Mouse (Mus musculus): ENCODE results near the gene Fbxw7. TPM values are rescaled to one million over a fixed set of nuclear protein-coding genes. Genes with fewer than 3 reads are reported as not detected.

Fbxw7 gene
- polyA plus RNA-seq, 1 experiment = 167 TPM

GRCm38 (mm10) chr3:84825990-84826389, 10.9 kb downstream of the Fbxw7 start:
- Histone ChIP-seq H3K4me3 (ENCODE audit: insufficient read depth, low read length) (no peak overlapping the region), H3K27ac (ENCODE audit: insufficient read depth, low read length) (no peak overlapping the region), H3K4me1 (ENCODE audit: control insufficient read depth, insufficient read depth, low read length) (no peaks in the 10 kb centered on the region)
- TF ChIP-seq CTCF (IDR thresholded peaks at IDR 0.05; ENCODE audit: extremely low read depth, insufficient read depth, low read length) (no peak), POLR2A (IDR thresholded peaks at IDR 0.05; ENCODE audit: extremely low read depth, insufficient read depth, low read length) (no peak)

DNA sequence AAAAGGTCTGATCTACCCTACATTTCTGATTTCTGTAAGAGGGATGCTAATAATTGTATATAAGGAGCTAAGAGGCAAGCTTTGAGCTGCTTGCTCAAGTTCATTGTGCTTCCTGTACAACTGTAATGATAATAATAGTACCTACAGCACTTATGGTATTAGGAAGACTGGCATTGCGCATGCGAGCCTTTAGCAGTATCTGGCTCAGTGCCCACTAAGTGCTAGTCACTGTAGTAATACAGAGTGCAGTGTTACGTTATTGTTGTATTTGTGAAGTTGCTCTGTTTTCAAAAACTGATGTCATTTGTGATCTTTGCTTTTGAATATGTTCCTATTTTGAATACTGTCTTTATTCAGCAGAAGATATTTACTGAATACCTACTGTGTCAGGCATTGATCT, 11.3 kb downstream of the Fbxw7 start:
- Histone ChIP-seq H3K4me1 (ENCODE audit: control insufficient read depth, insufficient read depth, low read length) (no peaks in the 10 kb centered on the region), H3K4me3 (ENCODE audit: insufficient read depth, low read length) (no peak overlapping the region), H3K27ac (ENCODE audit: insufficient read depth, low read length) (no peak overlapping the region)
- TF ChIP-seq POLR2A (IDR thresholded peaks at IDR 0.05; ENCODE audit: extremely low read depth, insufficient read depth, low read length) = no peak
- TF ChIP-seq CTCF (IDR thresholded peaks at IDR 0.05; ENCODE audit: extremely low read depth, insufficient read depth, low read length) = no peak

- Histone ChIP-seq H3K4me1 (ENCODE audit: control insufficient read depth, insufficient read depth, low read length) (no peaks in the 10 kb centered on the region), H3K27ac (ENCODE audit: insufficient read depth, low read length) (no peak overlapping the region), H3K4me3 (ENCODE audit: insufficient read depth, low read length) (no peak overlapping the region)
- TF ChIP-seq CTCF (IDR thresholded peaks at IDR 0.05; ENCODE audit: extremely low read depth, insufficient read depth, low read length) = no peak
- no peak for TF ChIP-seq POLR2A (IDR thresholded peaks at IDR 0.05; ENCODE audit: extremely low read depth, insufficient read depth, low read length)
Observed at GRCm38 (mm10) chr3:84826938-84827337, 11.9 kb downstream of the Fbxw7 start.

GRCm38 (mm10) chr3:84827617-84828016, 12.5 kb downstream of the Fbxw7 start:
- Histone ChIP-seq H3K4me1 (ENCODE audit: control insufficient read depth, insufficient read depth, low read length) (no peaks in the 10 kb centered on the region), H3K4me3 (ENCODE audit: insufficient read depth, low read length) (no peak overlapping the region), H3K27ac (ENCODE audit: insufficient read depth, low read length) (no peak overlapping the region)
- no peak for TF ChIP-seq CTCF (IDR thresholded peaks at IDR 0.05; ENCODE audit: extremely low read depth, insufficient read depth, low read length)
- TF ChIP-seq POLR2A (IDR thresholded peaks at IDR 0.05; ENCODE audit: extremely low read depth, insufficient read depth, low read length) = no peak

GRCm38 (mm10) chr3:84829366-84829765, 14.3 kb downstream of the Fbxw7 start:
- Histone ChIP-seq H3K4me1 (ENCODE audit: control insufficient read depth, insufficient read depth, low read length) (no peaks in the 10 kb centered on the region), H3K27ac (ENCODE audit: insufficient read depth, low read length) (no peak overlapping the region), H3K4me3 (ENCODE audit: insufficient read depth, low read length) (no peak overlapping the region)
- TF ChIP-seq POLR2A (IDR thresholded peaks at IDR 0.05; ENCODE audit: extremely low read depth, insufficient read depth, low read length) = no peak
- TF ChIP-seq CTCF (IDR thresholded peaks at IDR 0.05; ENCODE audit: extremely low read depth, insufficient read depth, low read length) = no peak

- H3K27ac ChIP-seq (ENCODE audit: insufficient read depth, low read length) = no peak overlapping the region
- no peak overlapping the region for H3K4me3 ChIP-seq (ENCODE audit: insufficient read depth, low read length)
- no peak for TF ChIP-seq POLR2A (IDR thresholded peaks at IDR 0.05; ENCODE audit: extremely low read depth, insufficient read depth, low read length)
- TF ChIP-seq CTCF (IDR thresholded peaks at IDR 0.05; ENCODE audit: extremely low read depth, insufficient read depth, low read length) = no peak
Observed at GRCm38 (mm10) chr3:84836029-84836428, 21.0 kb downstream of the Fbxw7 start.

GRCm38 (mm10) chr3:84837984-84838383, 22.9 kb downstream of the Fbxw7 start:
- Histone ChIP-seq H3K4me1 (ENCODE audit: control insufficient read depth, insufficient read depth, low read length) (no peaks in the 10 kb centered on the region), H3K4me3 (ENCODE audit: insufficient read depth, low read length) (no peak overlapping the region), H3K27ac (ENCODE audit: insufficient read depth, low read length) (no peak overlapping the region)
- TF ChIP-seq CTCF (IDR thresholded peaks at IDR 0.05; ENCODE audit: extremely low read depth, insufficient read depth, low read length) (no peak), POLR2A (IDR thresholded peaks at IDR 0.05; ENCODE audit: extremely low read depth, insufficient read depth, low read length) (no peak)

More at GRCm38 (mm10) chr3:84836029-84836428, 21.0 kb downstream of the Fbxw7 start:
- H3K4me1 ChIP-seq (ENCODE audit: control insufficient read depth, insufficient read depth, low read length) = no peaks in the 10 kb centered on the region

- Histone ChIP-seq H3K27ac (ENCODE audit: insufficient read depth, low read length) (no peak overlapping the region), H3K4me3 (ENCODE audit: insufficient read depth, low read length) (no peak overlapping the region), H3K4me1 (ENCODE audit: control insufficient read depth, insufficient read depth, low read length) (no peaks in the 10 kb centered on the region)
- TF ChIP-seq POLR2A (IDR thresholded peaks at IDR 0.05; ENCODE audit: extremely low read depth, insufficient read depth, low read length) (no peak), CTCF (IDR thresholded peaks at IDR 0.05; ENCODE audit: extremely low read depth, insufficient read depth, low read length) (no peak)
Observed at GRCm38 (mm10) chr3:84839499-84839898, 24.4 kb downstream of the Fbxw7 start.

DNA sequence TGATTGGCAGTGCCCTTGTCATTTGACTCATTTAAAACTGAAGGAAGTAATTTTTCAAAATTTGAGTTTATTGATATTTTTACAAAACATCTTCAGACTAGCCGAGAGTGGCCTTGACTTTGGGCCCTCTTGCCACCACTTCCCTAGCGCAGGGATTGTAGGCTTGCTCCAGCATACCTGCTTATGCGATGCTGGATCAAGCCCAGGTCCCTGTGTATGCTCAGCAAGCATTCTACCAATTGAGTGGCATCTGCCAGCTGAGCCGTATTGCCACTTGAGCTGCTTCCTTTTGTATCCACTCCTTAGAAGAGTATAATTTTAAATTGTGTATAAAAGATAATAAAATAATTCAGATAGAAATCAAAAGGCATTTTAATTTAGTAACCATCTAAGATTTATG, 26.2 kb downstream of the Fbxw7 start:
- TF ChIP-seq POLR2A (IDR thresholded peaks at IDR 0.05; ENCODE audit: extremely low read depth, insufficient read depth, low read length) (no peak), CTCF (IDR thresholded peaks at IDR 0.05; ENCODE audit: extremely low read depth, insufficient read depth, low read length) (no peak)
- no peak overlapping the region for H3K4me3 ChIP-seq (ENCODE audit: insufficient read depth, low read length)
- H3K27ac ChIP-seq (ENCODE audit: insufficient read depth, low read length) = no peak overlapping the region
- H3K4me1 ChIP-seq (ENCODE audit: control insufficient read depth, insufficient read depth, low read length) = no peaks in the 10 kb centered on the region

DNA sequence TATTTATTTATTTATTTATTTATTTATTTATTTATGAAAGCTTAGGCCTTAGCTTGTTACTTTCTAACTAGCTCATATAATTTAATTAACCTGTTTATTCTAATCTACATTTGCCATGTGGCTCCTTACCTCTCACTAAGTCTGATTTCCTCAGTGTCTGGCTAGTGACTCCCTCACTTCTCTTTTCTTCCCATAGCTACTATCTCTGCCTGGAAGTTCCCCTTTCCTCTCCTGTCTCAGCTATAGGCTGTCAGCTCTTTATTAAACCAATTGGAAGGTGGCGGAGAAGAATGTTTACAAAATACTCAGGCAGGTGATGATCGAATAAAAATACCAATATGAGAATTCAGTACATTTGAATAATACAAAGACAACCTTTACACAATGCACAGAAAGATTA, 27.7 kb downstream of the Fbxw7 start:
- TF ChIP-seq POLR2A (IDR thresholded peaks at IDR 0.05; ENCODE audit: extremely low read depth, insufficient read depth, low read length) (no peak), CTCF (IDR thresholded peaks at IDR 0.05; ENCODE audit: extremely low read depth, insufficient read depth, low read length) (no peak)
- H3K27ac ChIP-seq (ENCODE audit: insufficient read depth, low read length) = no peak overlapping the region
- no peaks in the 10 kb centered on the region for H3K4me1 ChIP-seq (ENCODE audit: control insufficient read depth, insufficient read depth, low read length)
- no peak overlapping the region for H3K4me3 ChIP-seq (ENCODE audit: insufficient read depth, low read length)
